ENCODE assay signal across 8 mouse cellular contexts in genomic region chr11:3132001-3132400, GRCm38 (mm10).
A peak's percentile ranks its signal among the peaks of the same experiment; 100 is the strongest.
DNase-seq lines count a peak whose midpoint lies in the region; ATAC-seq lines count a peak whose summit lies in the region.
"Not testable (repeated sequence)": the region's sequence is repeated elsewhere in the genome, so short reads cannot be mapped to it uniquely, and the experiment has no call there.

No protein-coding gene starts in this region.

- not testable (repeated sequence) for H3K4me3 ChIP-seq in liver, embryonic 13.5 days (replicated peaks); stomach, embryonic 16.5 days (replicated peaks; ENCODE audit: low read length)

- not testable (repeated sequence) for H3K9ac ChIP-seq in liver, embryonic 13.5 days; stomach, embryonic 16.5 days (ENCODE audit: low read length)

- WGBS in liver, embryonic 13.5 days (ENCODE audit: insufficient replicate concordance), result 81% methylated on average over 9 of the region's 10 CpGs
- 88% methylated on average over 9 of the region's 10 CpGs for WGBS in stomach, embryonic 16.5 days

- H3K4me2 ChIP-seq in liver, embryonic 13.5 days; stomach, embryonic 16.5 days (ENCODE audit: low read depth, low read length): not testable (repeated sequence)

- peaks cover 13% of the 10 kb centered on the region for H3K9me3 ChIP-seq in liver, embryonic 13.5 days (replicated peaks)
- H3K9me3 ChIP-seq in stomach, embryonic 16.5 days (replicated peaks; ENCODE audit: control insufficient read depth, low read length), result not testable (repeated sequence)

- not testable (repeated sequence) for H3K27ac ChIP-seq in liver, embryonic 13.5 days; stomach, embryonic 16.5 days (ENCODE audit: low read length)

- ATAC-seq in liver, embryonic 13.5 days (ENCODE audit: low read depth), result peak; percentile 16
- peak; percentile 41 for ATAC-seq in stomach, embryonic 16.5 days (ENCODE audit: insufficient read depth, low FRiP score)

- H3K4me1 ChIP-seq in liver, embryonic 13.5 days (replicated peaks); stomach, embryonic 16.5 days (ENCODE audit: control insufficient read depth, insufficient read depth, low read length): not testable (repeated sequence)

- DNase-seq in CD4-positive helper T cell, adult 2 months (ENCODE audit: low read depth, low spot score), result peak; percentile 39
- peak; percentile 57 to 60 for DNase-seq in cerebellum, postnatal 10 days
- peak; percentile 54 to 63 for DNase-seq in frontal cortex, postnatal 36 days (ENCODE audit: low spot score in 2 of 2)
- peak; percentile 53 to 61 for DNase-seq in heart, postnatal 36 days
- DNase-seq in kidney, postnatal 4 days, result peak; percentile 51 to 64
- DNase-seq in liver, embryonic 13.5 days, result not testable (repeated sequence)
- DNase-seq in naive thymus-derived CD4-positive, alpha-beta T cell, adult 2 months (ENCODE audit: low read depth), result peak; percentile 30

- not testable (repeated sequence) for H3K36me3 ChIP-seq in liver, embryonic 13.5 days; stomach, embryonic 16.5 days (ENCODE audit: control insufficient read depth, insufficient read depth, low read length)

- intact Hi-C loops in heart, postnatal 36 days (cut with DNase I), result not testable (repeated sequence)

- H3K27me3 ChIP-seq in liver, embryonic 13.5 days; stomach, embryonic 16.5 days (ENCODE audit: control insufficient read depth, insufficient read depth, low read length): not testable (repeated sequence)
